Mouse (Mus musculus) gastrocnemius, postnatal 10 days (tissue): ENCODE results near the gene Ccnq. TPM values are rescaled to one million over a fixed set of nuclear protein-coding genes. Genes with fewer than 3 reads are reported as not detected.

Experiments used
- microRNA-seq, 2 experiments: library from miRNA; unstranded; fragments of <30 nt; microRNA quantifications; one replicate each; pipeline ENCODE4 v1.2.0; 2021
- total RNA-seq, 2 experiments: library from RNA; stranded (reverse); gene quantifications; 2 replicates each; pipeline ENCODE4 v1.2.3; 2021

The Ccnq gene
- total RNA-seq, 2 experiments from 2014 or later = 14.4 to 16.4 TPM

Small RNA genes lying within 50 kb of the gene (microRNA-seq; reads per million reads assigned to microRNA genes)
- gene Gm23840 = 0 reads per million in 2 experiments

Other genes with a start within 250 kb of the Ccnq start
- not detected for gene Sebox, start 248.3 kb downstream of the Ccnq start, total RNA-seq
- 10 to 100 TPM; 14.2 to 16.3 TPM for gene Tmem199, start 239.6 kb downstream of the Ccnq start, total RNA-seq
- gene Poldip2, start 239.5 kb downstream of the Ccnq start, total RNA-seq = 100 to 1,000 TPM in 1 of 2 experiments, 10 to 100 TPM in 1; 99.9 to 109 TPM
- 10 to 100 TPM; 39.3 to 42.6 TPM for gene Tnfaip1, start 215.4 kb downstream of the Ccnq start, total RNA-seq
- 10 to 100 TPM; 28.0 to 39.1 TPM for gene Ift20, start 215.4 kb downstream of the Ccnq start, total RNA-seq
- 10 to 100 TPM; 11.9 to 13.9 TPM for gene Tmem97, start 201.0 kb downstream of the Ccnq start, total RNA-seq
- 1 to 10 TPM; 6.5 to 8.6 TPM for gene Nlk, start 54.4 kb downstream of the Ccnq start, total RNA-seq
- 10 to 100 TPM; 11.6 to 16.7 TPM for gene Lyrm9, start 74.9 kb upstream of the Ccnq start, total RNA-seq
- 1 to 10 TPM; 3.8 to 6.3 TPM for gene Nos2, start 169.1 kb upstream of the Ccnq start, total RNA-seq
- 10 to 100 TPM; 21.6 to 25.8 TPM for gene Lgals9, start 233.2 kb upstream of the Ccnq start, total RNA-seq